Mouse (Mus musculus): Measurements from ENCODE around the gene Rab36. TPM values are rescaled to one million over a fixed set of nuclear protein-coding genes. Genes with fewer than 3 reads are reported as not detected.
"Not testable (repeated sequence)": the region's sequence is repeated elsewhere in the genome, so short reads cannot be mapped to it uniquely, and the experiment has no call there.

The Rab36 gene
- polyA plus RNA-seq, 1 experiment, result 20.4 TPM

GRCm38 (mm10) chr10:75028743-75029142, 8.1 kb upstream of the Rab36 start:
- DNase-seq, result no peak
- TF ChIP-seq CTCF (IDR thresholded peaks at IDR 0.05; ENCODE audit: borderline replicate concordance, insufficient read depth, low read depth, low read length) (no peak), POLR2A (IDR thresholded peaks at IDR 0.05; ENCODE audit: borderline replicate concordance, insufficient read depth, low read length) (no peak)
- Histone ChIP-seq H3K27ac (ENCODE audit: insufficient read depth, low read length) (no peak overlapping the region), H3K4me3 (replicated peaks; ENCODE audit: insufficient read depth, low read depth, low read length) (no peak overlapping the region), H3K4me1 (ENCODE audit: control insufficient read depth, insufficient read depth, low read length) (no peaks in the 10 kb centered on the region), H3K27me3 (ENCODE audit: control insufficient read depth, insufficient read depth, low read length) (no peaks in the 10 kb centered on the region)
- 93% methylated on average over 8 of the region's 8 CpGs for WGBS

DNA sequence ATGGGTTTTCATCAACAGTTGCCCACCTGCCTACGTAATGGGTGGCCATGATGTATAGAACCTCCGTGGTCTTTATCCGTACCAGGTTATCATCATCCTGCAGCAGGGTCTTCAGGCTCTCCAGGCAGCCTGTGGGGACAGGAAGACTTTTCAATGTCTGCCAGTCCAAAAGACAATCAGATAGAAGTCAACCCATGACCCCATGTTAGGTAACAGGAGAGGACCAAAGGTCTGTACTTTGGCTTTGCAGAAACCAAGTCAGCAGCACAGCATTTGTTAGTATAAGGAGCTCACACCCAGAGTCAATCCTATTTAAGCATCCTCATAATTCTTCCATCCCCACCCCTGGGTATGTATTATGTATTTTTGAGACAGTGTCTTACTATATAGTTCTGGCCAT, 7.2 kb upstream of the Rab36 start:
- Histone ChIP-seq H3K27ac (ENCODE audit: insufficient read depth, low read length) (no peak overlapping the region), H3K4me3 (replicated peaks; ENCODE audit: insufficient read depth, low read depth, low read length) (no peak overlapping the region), H3K4me1 (ENCODE audit: control insufficient read depth, insufficient read depth, low read length) (no peaks in the 10 kb centered on the region), H3K27me3 (ENCODE audit: control insufficient read depth, insufficient read depth, low read length) (no peaks in the 10 kb centered on the region)
- 98% methylated on average over 3 of the region's 3 CpGs for WGBS
- TF ChIP-seq CTCF (IDR thresholded peaks at IDR 0.05; ENCODE audit: borderline replicate concordance, insufficient read depth, low read depth, low read length) (no peak), POLR2A (IDR thresholded peaks at IDR 0.05; ENCODE audit: borderline replicate concordance, insufficient read depth, low read length) (no peak)
- DNase-seq, result no peak

DNA sequence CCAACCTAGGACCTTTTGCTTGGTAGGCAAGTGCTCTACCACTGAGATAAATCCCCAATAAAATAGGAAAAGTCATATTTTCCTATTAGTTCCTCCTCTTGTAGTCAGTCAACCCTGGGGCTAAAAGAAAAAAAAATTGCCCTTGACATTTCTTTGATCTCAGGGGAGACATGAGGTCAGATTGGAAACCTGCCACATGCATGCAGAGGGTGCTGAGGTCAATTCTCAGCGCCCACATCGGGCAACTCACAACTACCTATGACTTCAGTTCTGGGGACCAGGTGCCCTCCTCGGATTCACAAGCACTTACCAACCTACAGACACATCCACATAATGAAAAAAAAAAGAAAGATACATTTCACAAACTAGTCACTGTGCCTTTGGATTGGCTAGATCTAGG, 6.6 kb upstream of the Rab36 start:
- H3K27ac ChIP-seq (ENCODE audit: insufficient read depth, low read length), result no peak overlapping the region
- H3K4me1 ChIP-seq (ENCODE audit: control insufficient read depth, insufficient read depth, low read length), result no peaks in the 10 kb centered on the region
- TF ChIP-seq CTCF (IDR thresholded peaks at IDR 0.05; ENCODE audit: borderline replicate concordance, insufficient read depth, low read depth, low read length), result no peak
- TF ChIP-seq POLR2A (IDR thresholded peaks at IDR 0.05; ENCODE audit: borderline replicate concordance, insufficient read depth, low read length), result no peak
- DNase-seq, result no peak
- no peak overlapping the region for H3K4me3 ChIP-seq (replicated peaks; ENCODE audit: insufficient read depth, low read depth, low read length)
- 84% methylated on average over 3 of the region's 3 CpGs for WGBS
- H3K27me3 ChIP-seq (ENCODE audit: control insufficient read depth, insufficient read depth, low read length), result no peaks in the 10 kb centered on the region

GRCm38 (mm10) chr10:75031345-75032114, 5.3 kb upstream of the Rab36 start:
- TF ChIP-seq POLR2A (IDR thresholded peaks at IDR 0.05; ENCODE audit: borderline replicate concordance, insufficient read depth, low read length), result no peak
- TF ChIP-seq CTCF (IDR thresholded peaks at IDR 0.05; ENCODE audit: borderline replicate concordance, insufficient read depth, low read depth, low read length), result no peak
- no peak for DNase-seq
- Histone ChIP-seq H3K27ac (ENCODE audit: insufficient read depth, low read length) (no peak overlapping the region), H3K4me3 (replicated peaks; ENCODE audit: insufficient read depth, low read depth, low read length) (no peak overlapping the region), H3K4me1 (ENCODE audit: control insufficient read depth, insufficient read depth, low read length) (no peaks in the 10 kb centered on the region), H3K27me3 (ENCODE audit: control insufficient read depth, insufficient read depth, low read length) (no peaks in the 10 kb centered on the region)
- WGBS, result 41% methylated on average over 5 of the region's 5 CpGs

GRCm38 (mm10) chr10:75032395-75032794, 4.5 kb upstream of the Rab36 start, which contains the start of gene Rsph14:
Rsph14 (minus strand) TSS chr10:75032586.
- Histone ChIP-seq H3K27me3 (ENCODE audit: control insufficient read depth, insufficient read depth, low read length) (no peaks in the 10 kb centered on the region), H3K27ac (ENCODE audit: insufficient read depth, low read length) (no peak within 1 kb of the TSS), H3K4me1 (ENCODE audit: control insufficient read depth, insufficient read depth, low read length) (no peaks in the 10 kb centered on the region), H3K4me3 (replicated peaks; ENCODE audit: insufficient read depth, low read depth, low read length) (no peak within 1 kb of the TSS)
- 13% methylated on average over 10 of the region's 10 CpGs for WGBS
- DNase-seq, result peak; percentile 68 to 75
- no peak for TF ChIP-seq CTCF (IDR thresholded peaks at IDR 0.05; ENCODE audit: borderline replicate concordance, insufficient read depth, low read depth, low read length)

- not testable (repeated sequence) for H3K4me3 ChIP-seq (replicated peaks; ENCODE audit: insufficient read depth, low read depth, low read length); H3K27ac ChIP-seq (ENCODE audit: insufficient read depth, low read length); DNase-seq; H3K27me3 ChIP-seq (ENCODE audit: control insufficient read depth, insufficient read depth, low read length); H3K4me1 ChIP-seq (ENCODE audit: control insufficient read depth, insufficient read depth, low read length)
- 17% methylated on average over 1 of the region's 1 CpGs for WGBS
Observed at GRCm38 (mm10) chr10:75042060-75042459, 5.2 kb downstream of the Rab36 start.

- WGBS, result 65% methylated on average over 7 of the region's 7 CpGs
- H3K27me3 ChIP-seq (ENCODE audit: control insufficient read depth, insufficient read depth, low read length), result no peaks in the 10 kb centered on the region
- DNase-seq, result no peak
- TF ChIP-seq POLR2A (IDR thresholded peaks at IDR 0.05; ENCODE audit: borderline replicate concordance, insufficient read depth, low read length), result no peak
- TF ChIP-seq CTCF (IDR thresholded peaks at IDR 0.05; ENCODE audit: borderline replicate concordance, insufficient read depth, low read depth, low read length), result no peak
- H3K4me3 ChIP-seq (replicated peaks; ENCODE audit: insufficient read depth, low read depth, low read length), result no peak overlapping the region
- H3K4me1 ChIP-seq (ENCODE audit: control insufficient read depth, insufficient read depth, low read length), result no peaks in the 10 kb centered on the region
- no peak overlapping the region for H3K27ac ChIP-seq (ENCODE audit: insufficient read depth, low read length)
Observed at GRCm38 (mm10) chr10:75044459-75044858, 7.6 kb downstream of the Rab36 start.

GRCm38 (mm10) chr10:75045831-75046230, 9.0 kb downstream of the Rab36 start:
- 92% methylated on average over 15 of the region's 15 CpGs for WGBS
- no peak for DNase-seq
- H3K4me3 ChIP-seq (replicated peaks; ENCODE audit: insufficient read depth, low read depth, low read length), result no peak overlapping the region
- no peak overlapping the region for H3K27ac ChIP-seq (ENCODE audit: insufficient read depth, low read length)
- H3K4me1 ChIP-seq (ENCODE audit: control insufficient read depth, insufficient read depth, low read length), result peaks cover 2% of the 10 kb centered on the region; the same call in 1 of the 2 replicates
- H3K27me3 ChIP-seq (ENCODE audit: control insufficient read depth, insufficient read depth, low read length), result no peaks in the 10 kb centered on the region
- no peak for TF ChIP-seq POLR2A (IDR thresholded peaks at IDR 0.05; ENCODE audit: borderline replicate concordance, insufficient read depth, low read length)
- no peak for TF ChIP-seq CTCF (IDR thresholded peaks at IDR 0.05; ENCODE audit: borderline replicate concordance, insufficient read depth, low read depth, low read length)

All from cerebellum, adult 2 months (tissue).